Mouse (Mus musculus): ENCODE data around the gene Slc5a11.
A peak's percentile ranks its signal among the peaks of the same experiment; 100 is the strongest.

Gene Slc5a11

DNA sequence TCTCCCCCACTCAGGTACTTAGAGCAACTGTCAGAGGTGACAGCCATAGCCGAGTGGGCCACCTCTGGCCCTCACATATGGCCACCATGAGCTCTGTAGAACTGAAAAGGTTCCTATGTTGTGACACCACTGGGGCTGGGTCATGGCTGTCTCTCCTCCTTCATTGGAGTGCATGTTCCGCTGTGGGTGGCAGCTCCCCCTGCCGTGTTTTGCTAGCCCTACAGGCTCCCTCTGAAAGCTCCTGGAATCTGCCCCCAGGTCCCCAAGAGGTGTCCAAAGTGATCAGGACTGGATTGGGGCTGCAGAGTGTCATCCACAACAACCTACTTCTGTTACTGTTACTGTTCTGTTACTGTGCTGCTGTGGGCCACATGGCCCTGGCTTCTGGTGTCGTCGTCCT is 2.3 kb upstream of the Slc5a11 start:
- no peak for DNase-seq

DNA sequence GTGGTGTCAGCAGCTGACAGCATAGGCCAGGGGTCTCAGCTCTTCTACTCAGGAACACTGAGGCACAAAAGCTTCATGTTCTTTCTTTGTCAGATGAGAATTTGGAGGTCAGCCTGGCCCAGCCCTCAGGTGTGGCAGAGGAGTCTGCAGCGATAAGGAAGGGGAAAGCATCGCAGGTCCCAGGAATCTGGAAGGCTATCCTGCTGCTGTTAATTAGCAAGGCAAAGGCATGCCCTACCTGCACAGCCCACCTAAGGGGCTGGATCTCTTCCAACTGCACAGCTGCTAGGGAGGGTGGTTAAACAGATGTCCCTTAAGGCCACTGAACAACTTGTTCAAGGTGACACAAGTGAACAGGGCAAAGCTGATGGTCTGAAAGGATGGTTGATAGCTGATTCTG is 558 bp downstream of the Slc5a11 start:
- DNase-seq: no peak

DNA sequence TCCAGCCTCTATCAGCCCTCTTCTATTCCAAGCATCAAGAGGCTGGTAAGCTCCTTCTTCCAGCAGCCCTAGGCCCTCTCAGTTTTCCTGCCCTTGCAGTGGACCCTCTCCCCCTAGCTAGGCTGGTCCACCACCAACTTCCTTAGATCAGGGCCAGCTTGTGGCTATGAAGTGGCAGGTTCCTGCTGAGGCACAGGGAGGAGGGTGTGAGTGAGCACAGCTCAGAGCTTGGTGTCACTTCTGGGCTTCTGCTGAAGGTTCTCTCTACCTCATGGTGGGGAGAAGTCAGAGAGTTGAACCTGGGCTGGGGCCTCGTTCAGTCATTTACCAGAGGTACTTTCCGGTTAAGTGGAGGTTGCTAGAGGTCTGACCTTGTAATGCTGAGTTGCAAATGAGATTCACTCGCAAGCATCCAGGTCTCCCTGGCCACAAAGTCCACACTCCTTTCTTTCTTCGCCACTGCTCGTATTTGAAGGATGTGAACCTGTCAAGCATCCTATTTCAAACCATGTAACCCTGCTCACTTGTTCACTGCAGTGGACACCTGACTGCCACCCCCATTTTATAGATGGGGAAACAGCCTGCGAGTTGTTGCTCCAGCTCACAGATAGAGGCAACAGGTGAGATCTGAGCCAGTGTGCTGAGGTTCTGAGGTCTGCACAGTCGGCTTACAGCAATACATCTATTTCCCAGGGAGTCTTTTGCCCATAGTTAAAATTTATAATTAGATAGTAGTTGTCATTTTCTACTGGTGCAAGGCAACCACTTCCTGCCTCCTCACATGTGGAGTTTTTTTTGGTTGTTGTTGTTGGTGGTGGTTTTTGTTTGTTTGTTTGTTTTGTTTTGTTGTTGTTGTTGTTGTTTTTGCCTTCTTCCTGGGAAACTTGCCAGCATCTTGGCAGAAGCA is 3.1 kb downstream of the Slc5a11 start:
- peak; percentile 56 to 79 for DNase-seq

DNA sequence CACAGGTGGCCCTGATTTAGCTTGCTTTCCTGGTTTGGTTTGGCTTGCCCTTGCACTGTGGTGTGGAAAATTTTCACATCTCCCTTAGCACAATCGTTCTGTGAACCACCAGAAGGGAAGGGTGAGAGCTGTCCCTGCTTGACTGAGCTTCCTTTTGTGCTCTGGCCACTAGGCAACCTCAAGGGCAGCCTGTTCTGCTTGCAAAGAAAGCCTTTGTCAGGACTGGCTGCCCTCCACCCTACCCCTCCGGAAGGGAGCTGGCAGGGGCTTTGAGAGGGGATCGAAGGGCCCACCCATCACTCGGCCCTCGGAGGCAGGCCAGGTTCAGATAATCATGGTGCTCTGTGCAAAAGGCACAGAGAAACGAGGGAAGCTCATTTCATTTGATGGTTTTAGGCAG is 4.0 kb downstream of the Slc5a11 start:
- no peak for DNase-seq

DNA sequence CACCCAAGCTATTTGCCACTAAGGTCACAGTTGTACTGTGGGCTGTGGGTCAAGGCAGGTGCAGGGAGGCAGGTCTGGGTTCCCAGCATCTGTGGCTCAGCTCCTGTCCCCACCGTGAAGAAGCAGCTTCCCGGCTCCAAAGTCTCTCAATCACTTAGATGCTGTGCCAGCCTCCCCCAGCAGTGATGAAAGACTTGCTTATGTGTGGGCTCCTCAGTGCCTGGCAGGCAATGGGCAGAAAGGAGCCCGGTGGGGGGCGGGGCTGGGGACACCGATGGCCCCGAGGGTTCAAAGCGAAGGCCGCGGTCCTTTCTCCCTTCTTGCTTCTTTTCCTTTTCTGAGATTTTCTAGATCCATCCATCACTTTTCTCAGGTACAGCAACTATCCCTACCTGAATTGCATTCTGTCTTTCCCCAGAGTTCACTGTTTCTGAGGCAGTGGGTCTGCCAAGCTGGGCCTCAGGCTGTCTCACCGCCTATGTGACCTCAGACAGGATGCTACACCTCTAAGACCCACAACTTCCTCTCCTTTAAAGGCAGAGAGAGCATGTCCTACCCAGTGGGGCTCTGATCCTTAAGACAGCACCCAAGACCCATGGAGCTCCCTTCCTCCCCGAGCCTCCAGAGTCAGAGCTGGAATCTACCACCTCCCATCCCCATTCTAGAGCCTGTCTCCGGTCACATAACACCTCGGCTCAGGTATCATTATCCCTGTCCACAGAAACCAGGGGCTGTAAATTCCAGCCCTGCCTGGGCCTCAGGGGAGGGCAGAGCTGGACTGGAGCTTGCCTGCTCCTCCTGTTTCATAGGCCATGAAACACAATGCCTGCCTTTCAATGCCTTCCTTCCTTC is 5.4 kb downstream of the Slc5a11 start:
- no peak for DNase-seq

DNA sequence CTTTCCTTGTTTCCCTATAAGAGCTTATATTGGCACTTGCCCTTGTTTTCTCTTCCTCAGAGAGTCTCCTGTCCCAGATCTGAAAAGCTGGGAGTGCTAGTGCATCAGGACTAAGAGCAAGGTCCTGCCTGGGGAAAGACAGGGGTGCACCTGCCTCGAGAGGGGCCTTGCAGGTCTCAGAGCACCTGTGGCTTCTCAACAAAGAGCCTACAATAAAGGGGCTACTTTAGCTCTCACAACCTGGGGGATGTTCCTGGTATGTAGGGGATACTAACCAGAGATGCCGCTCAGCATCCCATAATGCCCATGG is 6.0 kb downstream of the Slc5a11 start:
- DNase-seq: no peak

DNA sequence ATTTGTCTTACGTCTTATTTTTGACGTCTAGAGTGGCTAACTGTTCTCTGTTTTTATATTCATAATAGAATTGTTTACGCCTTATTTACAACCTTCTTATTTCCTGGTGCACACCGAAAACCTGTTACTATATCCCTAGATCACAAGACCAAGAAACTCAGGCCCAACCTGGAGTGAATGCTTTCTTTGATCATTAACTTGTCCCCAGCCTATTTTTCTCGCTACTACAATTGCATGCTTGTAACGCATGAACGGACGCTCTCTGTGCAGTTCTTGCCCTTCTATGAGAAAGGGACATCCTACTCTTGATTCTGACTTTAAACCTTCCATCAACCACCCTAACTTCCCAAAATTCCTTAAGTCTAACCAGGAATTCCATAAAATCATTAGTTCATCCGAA is 9.5 kb downstream of the Slc5a11 start:
- peak in 1 of 2 experiments; percentile 32 for DNase-seq

DNA sequence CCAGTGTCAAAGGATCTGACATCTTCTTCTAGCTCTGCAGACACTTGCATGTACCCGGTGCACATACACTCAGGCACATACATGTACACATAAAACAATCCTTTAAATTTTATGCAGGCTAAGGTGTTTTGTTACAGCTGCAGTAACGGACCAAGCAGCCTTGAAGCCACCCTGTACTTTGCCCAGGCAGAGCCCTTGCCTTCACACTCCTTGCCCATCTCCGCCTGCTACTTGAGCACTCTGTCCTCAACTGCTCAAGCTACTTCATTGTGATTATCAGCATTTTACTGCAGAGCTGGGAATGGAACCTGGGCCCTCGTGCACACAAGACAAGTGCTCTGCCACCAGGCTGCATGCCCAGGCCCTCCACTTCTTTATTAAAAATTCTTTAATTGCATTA is 10.6 kb downstream of the Slc5a11 start:
- peak; percentile 26 to 53 for DNase-seq

DNA sequence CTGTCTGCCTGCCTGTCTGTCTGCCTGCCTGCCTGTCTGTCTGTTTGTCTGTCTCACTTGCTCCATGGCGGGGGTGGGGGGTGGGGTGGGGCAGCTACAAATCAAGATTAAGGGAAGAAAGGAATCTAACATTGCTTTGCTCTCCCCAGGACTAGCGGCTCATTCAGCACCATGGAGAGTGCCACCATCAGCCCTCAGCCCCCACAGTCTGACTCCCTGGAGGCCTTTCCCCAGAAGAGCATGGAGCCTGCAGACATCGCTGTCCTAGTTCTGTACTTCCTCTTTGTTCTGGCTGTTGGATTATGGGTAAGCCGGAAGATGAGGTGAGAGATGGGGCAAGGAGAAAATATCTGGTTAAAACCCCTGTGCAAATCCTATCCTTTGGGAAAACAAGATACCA is 20.9 kb downstream of the Slc5a11 start:
- peak in 1 of 2 experiments; percentile 31 for DNase-seq

DNA sequence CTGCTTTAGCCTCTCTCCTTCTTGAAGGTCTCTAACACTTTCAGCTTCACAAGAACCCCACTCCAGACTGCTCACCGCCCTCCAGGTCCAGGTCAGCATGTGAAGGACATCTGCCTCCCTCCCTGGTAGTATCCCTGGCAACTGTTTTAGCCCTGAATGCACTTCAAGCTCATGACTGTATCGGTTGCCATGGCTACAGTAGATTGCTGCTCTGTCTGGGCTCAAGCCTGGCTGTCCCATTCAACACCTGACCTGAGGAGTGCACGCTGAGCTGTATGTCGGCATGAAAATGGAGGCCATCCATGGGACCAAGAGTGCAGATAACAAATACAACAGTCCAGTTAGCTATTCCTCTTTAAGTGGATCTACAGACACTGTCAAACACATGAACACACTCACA is 24.0 kb downstream of the Slc5a11 start:
- DNase-seq: no peak

DNA sequence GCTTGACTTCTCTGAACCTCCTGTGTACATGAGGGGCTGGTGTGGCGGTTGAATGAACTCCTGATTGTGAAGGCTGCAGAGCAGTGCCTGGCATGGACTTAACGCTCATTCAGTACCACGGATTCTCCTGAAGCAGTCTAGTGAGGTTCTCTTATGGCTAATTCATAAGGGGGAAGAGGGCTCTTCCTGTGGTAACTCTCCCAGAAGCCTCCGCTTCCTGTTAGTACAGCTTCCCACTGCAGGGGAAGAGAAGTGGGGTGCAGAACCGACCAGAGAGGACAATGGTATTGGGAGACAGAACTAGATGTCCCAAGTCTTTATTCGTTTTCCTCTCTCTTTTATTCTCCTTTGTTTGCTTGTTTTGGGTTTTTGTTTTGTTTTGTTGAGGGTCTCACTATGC is 25.5 kb downstream of the Slc5a11 start:
- DNase-seq: no peak

DNA sequence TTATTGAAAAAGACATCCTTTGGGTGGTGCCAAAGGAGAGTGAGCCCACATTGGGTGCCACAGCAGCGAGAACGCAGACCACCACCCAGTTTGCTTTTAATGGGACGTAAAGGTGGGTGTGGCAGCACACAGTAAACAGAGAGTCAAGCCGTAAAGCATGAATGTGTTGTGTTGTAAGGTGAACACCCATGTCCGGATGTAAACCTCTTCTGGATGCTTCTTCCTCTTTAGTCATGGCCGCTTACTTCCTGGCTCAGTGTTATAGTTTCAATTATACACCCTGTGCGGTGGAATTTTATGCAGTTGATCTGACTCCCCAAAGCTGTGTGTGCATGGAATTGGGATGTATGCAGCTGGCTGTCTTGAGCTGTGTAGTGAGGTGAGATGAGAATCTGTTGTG is 27.7 kb downstream of the Slc5a11 start:
- no peak for DNase-seq

DNA sequence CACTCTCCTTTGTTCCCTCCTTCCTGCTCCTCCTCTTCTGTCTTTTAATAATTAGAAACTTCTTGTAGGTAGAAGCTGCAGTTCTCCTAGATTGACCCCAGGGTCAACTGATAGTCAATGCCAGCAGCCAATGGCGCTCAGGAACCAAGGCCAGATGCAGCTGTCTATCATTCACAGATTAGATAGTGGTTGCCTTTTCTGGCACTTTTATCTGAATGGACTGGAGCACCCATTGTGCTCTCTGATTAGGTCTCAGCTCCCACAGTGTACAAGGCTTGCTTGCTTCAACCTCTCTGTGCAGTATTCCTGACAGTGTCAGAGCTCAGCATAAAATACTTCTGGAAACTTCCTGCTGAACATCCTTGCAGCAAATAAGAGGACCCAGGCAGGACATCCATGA is 30.3 kb downstream of the Slc5a11 start:
- DNase-seq: no peak

DNA sequence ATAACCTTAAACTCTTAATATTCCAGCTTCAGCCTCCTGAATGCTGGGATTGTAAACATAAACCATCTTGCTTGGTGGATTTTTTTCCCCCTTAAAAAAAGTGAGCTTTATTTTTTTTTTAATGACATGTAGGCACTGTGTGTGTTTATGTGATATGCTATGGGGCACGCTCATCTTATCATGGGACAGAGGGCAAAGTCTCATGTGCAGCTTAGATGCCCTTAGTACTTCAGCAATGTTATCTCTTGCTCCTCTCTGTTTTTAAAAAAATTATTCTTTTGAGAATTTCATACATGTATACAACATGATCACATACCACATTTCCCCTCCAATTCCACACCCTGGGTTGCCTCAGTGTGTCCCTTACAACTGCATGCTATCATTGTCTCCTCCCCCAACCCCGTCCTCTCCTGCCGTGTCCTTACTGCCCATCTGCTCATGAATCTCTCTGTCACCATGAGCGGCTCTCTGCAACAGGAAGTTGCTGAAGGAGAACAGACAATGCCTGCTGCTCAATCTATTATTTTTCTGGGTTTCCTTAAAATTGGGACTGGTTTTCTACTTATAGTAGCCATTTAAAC is 32.0 kb downstream of the Slc5a11 start:
- DNase-seq: no peak

DNA sequence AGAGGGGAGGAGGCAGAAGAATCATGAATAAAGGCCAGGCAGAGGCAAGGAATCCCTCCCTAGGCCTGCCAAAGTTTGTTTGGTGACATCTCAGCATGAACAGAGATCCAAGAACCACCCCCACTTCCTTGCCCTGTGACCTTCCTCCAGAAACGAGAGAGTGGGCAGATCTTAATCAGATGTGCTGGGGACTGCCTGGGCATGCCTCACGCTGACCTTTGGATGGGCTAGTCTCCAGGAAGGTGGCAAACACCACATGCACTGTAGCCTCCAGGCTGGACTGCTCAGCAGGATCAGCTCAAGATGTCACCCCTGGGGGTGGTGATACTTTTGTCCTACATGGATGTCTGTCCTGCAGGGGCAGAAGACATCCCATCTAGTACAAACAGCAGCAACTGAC is 33.6 kb downstream of the Slc5a11 start:
- no peak for DNase-seq

DNA sequence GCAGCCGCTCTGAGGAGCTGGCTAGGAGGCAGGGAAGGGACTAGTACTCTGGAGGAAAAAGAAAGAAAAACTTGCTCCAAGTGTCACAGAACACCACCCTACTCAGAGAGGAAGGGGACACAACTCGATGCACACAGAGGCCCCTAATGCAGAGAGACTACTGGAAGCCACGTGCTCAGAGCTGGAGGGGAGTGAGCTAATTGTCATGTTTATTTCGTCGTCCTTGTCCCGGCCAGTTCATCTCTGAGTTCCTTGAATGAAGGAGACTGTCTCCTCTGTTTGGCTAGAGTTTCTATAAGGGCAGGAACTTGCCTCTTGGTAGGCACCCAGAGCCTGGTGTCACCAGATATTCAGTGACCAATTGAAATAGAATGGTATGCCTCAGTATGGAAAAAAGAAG is 36.8 kb downstream of the Slc5a11 start:
- no peak for DNase-seq

DNA sequence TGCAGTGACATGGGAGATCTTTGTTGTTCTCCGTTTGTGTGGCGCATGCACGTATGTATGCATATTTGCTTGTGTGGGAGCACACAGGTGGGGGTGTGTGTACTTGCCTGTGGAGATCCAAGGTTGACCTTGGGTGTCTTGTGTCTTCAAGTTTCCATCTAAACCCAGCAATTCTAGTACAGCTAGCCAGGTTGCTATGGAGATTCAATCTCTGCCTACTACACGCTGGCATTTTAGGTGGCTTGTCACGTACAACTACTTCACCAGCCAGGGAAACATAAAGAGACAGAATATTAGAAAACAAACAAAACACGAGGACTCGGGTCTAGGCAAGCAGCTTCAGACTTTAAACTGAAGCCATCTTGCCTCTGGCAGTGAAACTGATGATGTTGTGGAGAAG is 38.8 kb downstream of the Slc5a11 start:
- no peak for DNase-seq

DNA sequence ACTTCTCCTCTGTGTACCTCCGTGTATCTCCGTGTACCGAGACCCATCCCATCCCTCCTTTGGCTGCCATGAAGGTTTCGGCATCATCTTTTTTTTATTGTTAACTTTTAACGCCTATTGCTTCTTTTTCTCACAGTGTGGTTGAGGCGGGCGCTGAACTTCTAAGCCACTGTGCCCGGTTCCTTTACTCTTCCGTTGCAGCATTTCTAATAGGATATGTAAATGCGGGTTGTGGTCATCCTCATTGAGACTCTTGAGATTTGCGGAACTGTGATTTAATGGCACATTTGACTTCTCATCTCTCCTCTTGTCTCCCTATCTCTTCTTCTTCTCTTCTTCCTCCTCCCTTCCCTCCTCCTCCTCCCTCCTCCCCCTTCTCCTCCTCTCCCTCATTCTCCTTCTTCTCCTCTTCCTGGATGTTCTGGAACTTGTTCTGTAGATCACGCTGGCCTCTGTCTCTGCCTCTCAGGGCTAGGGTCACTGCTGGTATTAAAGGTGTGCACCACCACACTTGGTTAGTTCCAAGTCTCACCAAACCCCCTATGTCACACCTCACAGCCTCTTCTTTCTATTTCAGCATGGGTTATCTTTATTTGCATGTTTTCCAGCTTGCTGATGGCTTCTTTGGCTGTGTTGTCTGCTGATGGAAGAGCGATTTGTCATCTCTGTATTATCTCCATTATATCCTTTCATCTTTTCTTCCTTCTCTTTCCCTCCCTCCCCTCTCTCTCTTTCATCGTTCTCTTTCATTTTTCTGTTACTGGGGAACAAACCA is 39.8 kb downstream of the Slc5a11 start:
- DNase-seq: no peak

DNA sequence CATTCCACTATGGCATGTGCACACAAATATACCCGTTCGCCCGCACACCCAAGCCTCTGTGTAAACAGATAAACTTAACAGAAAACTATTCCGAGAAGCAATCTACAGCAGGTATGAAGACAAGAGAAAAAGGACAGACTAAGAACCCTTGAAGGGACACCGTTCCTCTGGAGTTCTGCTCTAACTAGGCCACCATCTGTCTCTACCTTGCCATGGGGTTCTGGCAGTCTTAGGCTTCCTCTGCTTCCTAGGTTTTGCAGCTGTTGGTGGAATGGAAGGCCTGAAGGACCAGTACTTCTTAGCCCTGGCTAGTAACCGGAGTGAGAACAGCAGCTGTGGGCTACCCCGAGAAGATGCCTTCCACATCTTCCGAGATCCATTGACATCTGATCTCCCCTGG is 43.5 kb downstream of the Slc5a11 start:
- no peak for DNase-seq

DNA sequence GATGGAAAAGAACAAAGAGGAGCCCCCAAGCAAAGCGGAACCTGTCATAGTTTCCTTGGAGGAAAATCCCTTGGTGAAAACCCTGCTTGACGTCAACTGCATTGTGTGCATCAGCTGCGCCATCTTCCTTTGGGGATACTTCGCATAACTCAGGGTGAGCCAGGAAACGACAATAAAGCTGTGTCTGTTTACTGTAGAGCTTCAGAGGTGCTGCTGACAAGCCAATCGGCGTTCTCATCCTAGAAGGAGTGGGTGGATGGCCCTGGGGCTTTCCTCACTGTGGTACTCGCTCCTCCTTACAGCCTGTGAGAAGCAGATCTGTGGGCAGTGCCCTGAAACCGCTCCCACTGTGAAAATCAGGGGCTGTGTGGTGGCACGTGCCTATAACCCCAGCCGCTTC is 58.5 kb downstream of the Slc5a11 start:
- no peak for DNase-seq

DNA sequence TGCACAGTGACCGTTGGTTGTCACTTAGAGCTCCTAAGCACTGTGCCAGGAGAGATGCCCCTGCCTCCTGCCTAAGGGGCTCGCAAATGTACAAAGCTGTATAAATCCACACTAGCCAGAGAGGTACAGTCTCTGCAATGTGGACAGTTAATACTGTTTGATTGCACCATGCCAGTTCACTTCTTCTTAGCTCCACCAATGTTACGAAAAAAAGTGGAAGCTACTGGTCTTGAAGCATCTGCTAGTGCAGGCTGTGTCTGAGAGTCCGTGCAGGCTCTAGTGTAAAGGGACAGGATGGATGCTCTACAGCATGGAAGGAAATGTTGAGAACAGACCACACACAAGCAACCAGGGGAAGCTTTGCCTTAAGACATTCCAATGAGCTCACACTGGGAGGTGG is 62.0 kb downstream of the Slc5a11 start:
- DNase-seq: no peak

DNA sequence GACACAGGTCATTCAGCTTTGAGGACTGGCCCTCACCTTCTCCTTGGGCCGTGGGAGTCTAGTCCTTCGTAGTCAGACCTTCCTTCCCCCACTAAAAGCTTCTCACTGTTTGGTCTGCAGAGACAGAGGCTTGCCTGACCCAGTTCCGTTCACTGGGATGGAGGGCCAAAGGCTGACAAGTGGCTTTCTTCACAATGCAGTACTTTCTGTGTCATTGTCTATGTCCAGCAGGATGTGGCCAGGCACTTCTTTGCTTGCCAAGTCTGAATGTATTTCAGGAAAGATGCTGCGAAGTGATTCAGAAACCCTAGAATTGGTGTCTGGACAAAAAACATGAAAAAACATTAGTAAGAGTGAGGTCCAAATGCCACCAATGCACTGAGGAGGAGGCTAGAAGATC is 65.2 kb downstream of the Slc5a11 start:
- no peak for DNase-seq

DNA sequence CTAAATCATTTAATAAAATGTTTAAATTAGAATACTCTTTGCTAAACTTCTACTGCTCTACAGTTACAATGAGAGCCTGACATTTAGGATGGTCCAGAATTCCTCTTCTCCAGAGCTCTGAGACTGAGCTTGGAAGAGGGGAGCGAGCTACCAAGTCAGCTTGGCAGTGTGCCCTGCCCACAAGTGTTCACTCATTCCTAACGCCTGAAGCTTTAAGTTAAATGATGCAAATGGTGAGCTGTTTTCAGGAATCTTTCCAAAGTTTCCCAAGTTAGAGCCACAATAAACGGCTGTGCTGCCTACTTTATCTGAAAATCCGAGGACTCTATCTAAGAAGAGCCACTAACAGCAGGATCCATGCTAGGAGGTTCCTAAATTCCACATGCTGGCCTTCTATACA is 69.2 kb downstream of the Slc5a11 start:
- DNase-seq: no peak

Data from kidney, postnatal 25 days (tissue).